Mouse (Mus musculus) C2C12 (cell line): ENCODE measurements around the gene Nudcd3.

Experiments
- CEBPB ChIP-seq: IDR thresholded peaks from one replicate; pipeline ENCODE4 v1.6.1; 2011; ENCODE audit warnings: low read depth, mild to moderate bottlenecking, control low read depth, moderate library complexity
- CTCF ChIP-seq: IDR thresholded peaks from one replicate; pipeline ENCODE4 v1.5.1; 2011; ENCODE audit not compliant: control insufficient read depth, insufficient read depth, insufficient read length
- FOSL1 ChIP-seq: IDR thresholded peaks from one replicate; pipeline ENCODE4 v1.8.0; 2011; ENCODE audit warnings: mild to moderate bottlenecking, low read length; ENCODE audit not compliant: poor library complexity, insufficient read depth, severe bottlenecking
- MAX ChIP-seq: IDR thresholded peaks from one replicate; pipeline ENCODE4 v1.6.1; 2011; ENCODE audit warnings: mild to moderate bottlenecking, control low read depth
- MYOD1 ChIP-seq: IDR thresholded peaks from one replicate; pipeline ENCODE4 v1.6.1; 2011; ENCODE audit warnings: low read depth; ENCODE audit not compliant: control insufficient read depth, insufficient read length
- MYOG ChIP-seq: IDR thresholded peaks from one replicate; pipeline ENCODE4 v1.6.1; 2011; ENCODE audit not compliant: control insufficient read depth, insufficient read length; ENCODE audit errors: extremely low read depth
- USF1 ChIP-seq: IDR thresholded peaks from one replicate; pipeline ENCODE4 v1.6.1; 2011; ENCODE audit warnings: low read depth, mild to moderate bottlenecking, control low read depth, moderate library complexity

GRCm38 (mm10) chr11:6224541-6225229, 24.5 kb upstream of the Nudcd3 start:
- TF ChIP-seq CTCF (no peak), MYOG (no peak), MAX (no peak), USF1 (no peak), MYOD1 (no peak), FOSL1 (no peak), CEBPB (no peak)
